Mouse (Mus musculus) spleen, adult 18-20 months (tissue): ENCODE results near the gene Gdi1.

ENCODE experiments used
- DNase-seq, 2 experiments: peaks; one replicate each; pipeline ENCODE4 v3.0.0; 2022; ENCODE audit warnings: mixed read lengths in 2 of 2

The Gdi1 gene

GRCm38 (mm10) chrX:74304867-74305700 is at the start of gene Gdi1:
Gene Gdi1, plus strand, starts transcription at chrX:74304998.
- peak; percentile 57 to 70 for DNase-seq

- DNase-seq, result no peak
Measured at GRCm38 (mm10) chrX:74257746-74258145, 47.1 kb upstream of the Gdi1 start.

GRCm38 (mm10) chrX:74269736-74270061 is 35.1 kb upstream of the Gdi1 start:
- DNase-seq, result no peak

- peak; percentile 72 to 84 for DNase-seq
Measured at GRCm38 (mm10) chrX:74270062-74270901, 34.5 kb upstream of the Gdi1 start, which contains the start of gene Rpl10. Gene Rpl10, plus strand, starts transcription at chrX:74270812.

GRCm38 (mm10) chrX:74270902-74271551 is 33.8 kb upstream of the Gdi1 start:
- peak in 1 of 2 experiments; percentile 13 for DNase-seq

GRCm38 (mm10) chrX:74273422-74274322 is 31.1 kb upstream of the Gdi1 start:
- DNase-seq, result no peak

- no peak for DNase-seq
Measured at GRCm38 (mm10) chrX:74277916-74278315, 26.9 kb upstream of the Gdi1 start.

GRCm38 (mm10) chrX:74281041-74281731 is 23.6 kb upstream of the Gdi1 start:
- DNase-seq, result no peak

- DNase-seq, result peak; percentile 49 to 66
Measured at GRCm38 (mm10) chrX:74281732-74282394, 22.9 kb upstream of the Gdi1 start, which contains the start of the genes Taz and Dnase1l1. Gene Taz, plus strand, starts transcription at chrX:74281912. Gene Dnase1l1, minus strand, starts transcription at chrX:74282337.

GRCm38 (mm10) chrX:74282395-74283091 is 22.3 kb upstream of the Gdi1 start:
- DNase-seq, result peak; percentile 69 to 79

- DNase-seq, result no peak
Measured at GRCm38 (mm10) chrX:74283092-74283437, 21.7 kb upstream of the Gdi1 start.

- no peak for DNase-seq
Measured at GRCm38 (mm10) chrX:74293431-74293830, 11.4 kb upstream of the Gdi1 start.

GRCm38 (mm10) chrX:74296538-74297448 is 8.0 kb upstream of the Gdi1 start, which contains the start of gene Atp6ap1:
Gene Atp6ap1, plus strand, starts transcription at chrX:74297097.
- peak; percentile 87 to 90 for DNase-seq

GRCm38 (mm10) chrX:74298348-74298747 is 6.5 kb upstream of the Gdi1 start:
- DNase-seq, result no peak

GRCm38 (mm10) chrX:74299721-74300120 is 5.1 kb upstream of the Gdi1 start:
- DNase-seq, result no peak

GRCm38 (mm10) chrX:74312540-74313464 is 8.0 kb downstream of the Gdi1 start, which contains the start of gene Fam50a:
Gene Fam50a, plus strand, starts transcription at chrX:74313033.
- DNase-seq, result peak; percentile 78 to 81

GRCm38 (mm10) chrX:74328725-74329161 is 23.9 kb downstream of the Gdi1 start, which contains the start of gene Plxna3:
Gene Plxna3, plus strand, starts transcription at chrX:74329066.
- DNase-seq, result peak; percentile 45 to 59
